Mouse (Mus musculus): ENCODE results near the gene Slc15a1. TPM values are rescaled to one million over a fixed set of nuclear protein-coding genes. Genes with fewer than 3 reads are reported as not detected.
A peak's percentile ranks its signal among the peaks of the same experiment; 100 is the strongest.

The Slc15a1 gene
- polyA plus RNA-seq, 1 experiment: 2.0 TPM

GRCm38 (mm10) chr14:121452227-121452626 lies 52.8 kb downstream of the Slc15a1 start:
- no peak for DNase-seq
- H3K4me3 ChIP-seq (ENCODE audit: control insufficient read depth, insufficient read depth, low read length): no peak overlapping the region
- H3K27me3 ChIP-seq (ENCODE audit: control insufficient read depth, insufficient read depth, low read length): no peaks in the 10 kb centered on the region
- WGBS: 95% methylated on average over 6 of the region's 6 CpGs
- no peak overlapping the region for H3K27ac ChIP-seq (ENCODE audit: control insufficient read depth, insufficient read depth, low read length)
- no peaks in the 10 kb centered on the region for H3K36me3 ChIP-seq (ENCODE audit: control insufficient read depth, insufficient read depth, low read length)
- TF ChIP-seq CTCF (IDR thresholded peaks at IDR 0.05; ENCODE audit: borderline replicate concordance, control insufficient read depth, extremely low read depth, insufficient read depth, low read length, poor library complexity) (no peak), POLR2A (IDR thresholded peaks at IDR 0.05; ENCODE audit: control insufficient read depth, extremely low read depth, insufficient read depth, low read length, poor library complexity) (no peak)
- H3K4me1 ChIP-seq (replicated peaks; ENCODE audit: control insufficient read depth, insufficient read depth, low read length): peaks cover 6% of the 10 kb centered on the region

DNA sequence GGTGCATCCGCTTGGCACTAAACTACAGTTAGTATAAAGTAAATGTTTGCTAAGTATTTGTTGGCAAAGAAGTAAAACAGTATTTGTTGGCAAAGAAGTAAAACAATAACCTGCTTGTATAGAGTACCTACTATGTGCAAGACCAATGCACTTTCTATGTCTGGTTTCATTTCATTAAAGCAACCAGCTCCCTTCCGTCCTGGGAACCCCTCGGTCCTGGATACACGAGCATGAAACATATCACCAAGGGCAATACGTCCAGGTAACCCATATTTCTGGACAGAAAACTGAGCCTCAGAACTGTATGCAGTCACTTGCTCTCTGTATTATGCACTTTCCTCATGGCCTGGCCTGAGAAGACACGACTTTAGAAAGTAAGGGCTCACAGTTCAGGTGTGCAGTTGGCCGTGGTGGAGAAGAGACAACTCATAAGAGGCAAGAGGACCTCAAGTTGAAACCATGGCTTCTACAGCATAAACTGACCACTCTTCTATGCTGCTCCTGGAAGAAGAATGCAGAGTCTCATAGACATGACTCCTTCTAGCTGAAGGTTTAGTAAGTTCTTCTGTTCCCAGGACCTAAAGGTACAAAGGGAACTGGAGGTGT lies 53.5 kb downstream of the Slc15a1 start:
- Histone ChIP-seq H3K4me1 (replicated peaks; ENCODE audit: control insufficient read depth, insufficient read depth, low read length) (peaks cover 4% of the 10 kb centered on the region), H3K4me3 (ENCODE audit: control insufficient read depth, insufficient read depth, low read length) (no peak overlapping the region), H3K36me3 (ENCODE audit: control insufficient read depth, insufficient read depth, low read length) (no peaks in the 10 kb centered on the region), H3K27me3 (ENCODE audit: control insufficient read depth, insufficient read depth, low read length) (no peaks in the 10 kb centered on the region), H3K27ac (ENCODE audit: control insufficient read depth, insufficient read depth, low read length) (no peak overlapping the region)
- TF ChIP-seq CTCF (IDR thresholded peaks at IDR 0.05; ENCODE audit: borderline replicate concordance, control insufficient read depth, extremely low read depth, insufficient read depth, low read length, poor library complexity) (no peak), POLR2A (IDR thresholded peaks at IDR 0.05; ENCODE audit: control insufficient read depth, extremely low read depth, insufficient read depth, low read length, poor library complexity) (no peak)
- no peak for DNase-seq
- 76% methylated on average over 7 of the region's 7 CpGs for WGBS

DNA sequence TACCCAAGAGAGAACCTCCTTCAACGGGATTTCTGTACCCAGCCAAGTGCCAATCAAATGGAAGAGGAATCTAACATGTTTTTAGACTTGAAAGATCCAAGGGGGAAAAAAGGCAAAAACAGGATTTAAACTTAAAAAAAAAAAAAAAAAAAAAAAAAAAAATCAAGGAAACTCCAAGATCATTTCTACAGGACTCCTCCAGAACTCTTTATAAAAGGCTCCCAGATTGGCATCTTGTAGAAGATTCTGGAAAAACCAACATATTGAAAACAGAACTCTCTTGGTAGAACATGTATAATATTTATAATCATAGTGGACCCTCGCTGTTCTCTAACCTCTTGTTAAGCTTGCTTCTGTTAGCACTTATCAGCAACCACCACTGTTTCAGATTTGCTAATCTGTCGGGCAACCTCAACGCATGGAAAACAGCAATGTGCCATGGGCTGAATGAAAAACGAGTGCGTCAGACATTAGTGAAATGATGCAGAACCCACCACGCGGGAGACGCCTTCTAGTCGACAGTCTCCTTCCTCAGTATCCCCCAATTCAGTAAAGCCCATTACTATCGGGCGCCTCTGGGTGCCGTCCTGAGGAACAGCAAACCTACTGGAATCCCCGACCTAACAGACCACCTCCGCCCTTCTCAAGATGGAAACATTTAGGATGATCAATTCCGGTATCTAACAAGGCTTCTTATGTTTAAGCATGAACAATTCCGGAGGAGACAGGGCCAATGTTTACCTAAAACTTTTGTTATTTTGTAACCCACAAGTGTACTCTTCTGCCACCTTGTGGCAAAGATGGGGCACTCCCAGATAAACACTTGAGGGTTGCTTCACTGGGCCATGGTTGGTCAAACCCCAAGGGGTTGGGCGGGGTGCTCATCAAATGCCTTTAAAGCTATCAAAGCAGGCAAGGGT lies 54.3 kb downstream of the Slc15a1 start:
- 18% methylated on average over 18 of the region's 18 CpGs for WGBS
- H3K4me3 ChIP-seq (ENCODE audit: control insufficient read depth, insufficient read depth, low read length): 0 out of 2 replicates have a peak overlapping the region, but pooled peaks have one; percentile 34
- no peaks in the 10 kb centered on the region for H3K27me3 ChIP-seq (ENCODE audit: control insufficient read depth, insufficient read depth, low read length)
- H3K4me1 ChIP-seq (replicated peaks; ENCODE audit: control insufficient read depth, insufficient read depth, low read length): peaks cover 4% of the 10 kb centered on the region
- DNase-seq: peak; percentile 64
- H3K36me3 ChIP-seq (ENCODE audit: control insufficient read depth, insufficient read depth, low read length): no peaks in the 10 kb centered on the region
- no peak overlapping the region for H3K27ac ChIP-seq (ENCODE audit: control insufficient read depth, insufficient read depth, low read length)
- TF ChIP-seq POLR2A (IDR thresholded peaks at IDR 0.05; ENCODE audit: control insufficient read depth, extremely low read depth, insufficient read depth, low read length, poor library complexity) (no peak), CTCF (IDR thresholded peaks at IDR 0.05; ENCODE audit: borderline replicate concordance, control insufficient read depth, extremely low read depth, insufficient read depth, low read length, poor library complexity) (no peak)

DNA sequence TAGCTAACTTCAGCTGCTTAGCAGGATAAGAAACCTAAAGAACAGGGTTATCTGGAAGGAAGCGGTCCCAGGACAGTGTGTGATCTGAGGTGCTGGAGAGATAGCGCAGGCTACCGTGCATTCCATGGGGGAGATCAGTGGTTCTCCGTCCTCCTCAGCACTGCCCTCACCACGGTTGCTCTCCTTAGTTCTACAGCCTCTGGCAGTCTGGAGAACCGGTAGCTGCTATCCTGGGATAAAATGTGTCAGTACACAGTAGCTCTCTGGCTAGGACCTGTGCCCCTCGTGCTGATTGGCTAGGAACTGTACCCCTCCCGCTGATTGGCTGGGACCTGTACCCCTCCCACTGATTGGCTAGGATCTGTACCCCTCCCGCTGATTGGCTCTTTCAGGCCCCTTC lies 58.1 kb downstream of the Slc15a1 start:
- Histone ChIP-seq H3K4me1 (replicated peaks; ENCODE audit: control insufficient read depth, insufficient read depth, low read length) (peaks cover 4% of the 10 kb centered on the region), H3K27me3 (ENCODE audit: control insufficient read depth, insufficient read depth, low read length) (no peaks in the 10 kb centered on the region), H3K4me3 (ENCODE audit: control insufficient read depth, insufficient read depth, low read length) (no peak overlapping the region), H3K27ac (ENCODE audit: control insufficient read depth, insufficient read depth, low read length) (no peak overlapping the region), H3K36me3 (ENCODE audit: control insufficient read depth, insufficient read depth, low read length) (no peaks in the 10 kb centered on the region)
- DNase-seq: no peak
- TF ChIP-seq CTCF (IDR thresholded peaks at IDR 0.05; ENCODE audit: borderline replicate concordance, control insufficient read depth, extremely low read depth, insufficient read depth, low read length, poor library complexity) (no peak), POLR2A (IDR thresholded peaks at IDR 0.05; ENCODE audit: control insufficient read depth, extremely low read depth, insufficient read depth, low read length, poor library complexity) (no peak)
- WGBS: 50% methylated on average over 9 of the region's 9 CpGs

GRCm38 (mm10) chr14:121445194-121445593 lies 59.9 kb downstream of the Slc15a1 start:
- H3K27me3 ChIP-seq (ENCODE audit: control insufficient read depth, insufficient read depth, low read length): no peaks in the 10 kb centered on the region
- H3K36me3 ChIP-seq (ENCODE audit: control insufficient read depth, insufficient read depth, low read length): no peaks in the 10 kb centered on the region
- DNase-seq: peak; percentile 69
- H3K4me1 ChIP-seq (replicated peaks; ENCODE audit: control insufficient read depth, insufficient read depth, low read length): no peaks in the 10 kb centered on the region
- H3K27ac ChIP-seq (ENCODE audit: control insufficient read depth, insufficient read depth, low read length): no peak overlapping the region
- 22% methylated on average over 8 of the region's 8 CpGs for WGBS
- H3K4me3 ChIP-seq (ENCODE audit: control insufficient read depth, insufficient read depth, low read length): no peak overlapping the region
- TF ChIP-seq CTCF (IDR thresholded peaks at IDR 0.05; ENCODE audit: borderline replicate concordance, control insufficient read depth, extremely low read depth, insufficient read depth, low read length, poor library complexity) (peak; percentile 86), POLR2A (IDR thresholded peaks at IDR 0.05; ENCODE audit: control insufficient read depth, extremely low read depth, insufficient read depth, low read length, poor library complexity) (no peak)

GRCm38 (mm10) chr14:121440807-121441206 lies 64.2 kb downstream of the Slc15a1 start:
- Histone ChIP-seq H3K36me3 (ENCODE audit: control insufficient read depth, insufficient read depth, low read length) (no peaks in the 10 kb centered on the region), H3K27me3 (ENCODE audit: control insufficient read depth, insufficient read depth, low read length) (no peaks in the 10 kb centered on the region), H3K4me3 (ENCODE audit: control insufficient read depth, insufficient read depth, low read length) (no peak overlapping the region), H3K27ac (ENCODE audit: control insufficient read depth, insufficient read depth, low read length) (no peak overlapping the region), H3K4me1 (replicated peaks; ENCODE audit: control insufficient read depth, insufficient read depth, low read length) (no peaks in the 10 kb centered on the region)
- TF ChIP-seq POLR2A (IDR thresholded peaks at IDR 0.05; ENCODE audit: control insufficient read depth, extremely low read depth, insufficient read depth, low read length, poor library complexity) (no peak), CTCF (IDR thresholded peaks at IDR 0.05; ENCODE audit: borderline replicate concordance, control insufficient read depth, extremely low read depth, insufficient read depth, low read length, poor library complexity) (no peak)
- WGBS: 97% methylated on average over 6 of the region's 6 CpGs
- DNase-seq: no peak

Data from thymus, adult 2 months (tissue).